Mouse (Mus musculus) heart, postnatal 4 days (tissue): Measurements from ENCODE around the gene Mnx1. TPM values are rescaled to one million over a fixed set of nuclear protein-coding genes. Genes with fewer than 3 reads are reported as not detected.

ENCODE experiments used
- DNase-seq: peaks from one replicate; pipeline ENCODE4 v3.0.0; 2021
- total RNA-seq, 2 experiments: library from RNA; stranded (reverse); gene quantifications; 2 replicates each; pipeline ENCODE4 v1.2.3; 2021

Gene Mnx1
- total RNA-seq: not detected

- DNase-seq: no peak
Observed at GRCm38 (mm10) chr5:29478208-29479197, at the start of gene Mnx1. TSS of gene Mnx1 (minus strand) at chr5:29478470.

DNA sequence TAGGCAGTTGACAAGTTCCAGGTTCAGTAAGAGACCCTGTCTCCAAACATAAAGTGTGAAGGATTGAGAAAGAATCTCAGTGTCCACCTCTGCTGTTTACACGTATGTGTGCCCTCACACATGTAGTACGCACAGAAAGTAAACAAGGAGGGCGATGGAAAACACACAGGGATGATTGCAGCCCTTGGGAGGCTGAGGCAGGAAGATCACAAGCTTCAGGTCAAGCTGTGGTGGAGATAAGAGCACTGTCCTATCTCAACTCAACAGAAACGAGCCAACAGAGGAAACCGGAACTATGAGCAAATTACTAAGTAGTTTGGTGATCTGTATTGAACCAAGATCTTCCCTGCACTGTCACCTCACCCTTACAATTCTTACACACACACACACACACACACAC is 38.2 kb upstream of the Mnx1 start:
- no peak for DNase-seq

DNA sequence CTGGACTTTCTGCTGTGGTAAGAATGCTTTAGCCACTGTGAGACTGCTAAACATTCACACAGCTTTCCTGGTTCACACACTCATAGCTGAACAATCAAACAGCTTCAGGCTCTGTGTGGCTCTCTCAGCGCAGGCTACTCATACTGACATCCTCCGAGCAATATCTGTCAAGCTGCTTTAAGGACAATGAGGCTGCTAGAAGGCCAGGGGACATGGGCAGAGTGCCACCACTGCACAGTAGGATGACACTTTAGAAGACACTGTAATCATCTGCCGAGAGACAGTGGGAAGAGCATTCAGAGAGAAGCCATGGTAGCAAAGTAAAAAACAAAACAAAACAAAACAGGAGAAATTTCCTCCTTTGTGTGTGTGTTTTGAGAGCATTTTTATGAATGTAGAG is 37.6 kb upstream of the Mnx1 start:
- no peak for DNase-seq

DNA sequence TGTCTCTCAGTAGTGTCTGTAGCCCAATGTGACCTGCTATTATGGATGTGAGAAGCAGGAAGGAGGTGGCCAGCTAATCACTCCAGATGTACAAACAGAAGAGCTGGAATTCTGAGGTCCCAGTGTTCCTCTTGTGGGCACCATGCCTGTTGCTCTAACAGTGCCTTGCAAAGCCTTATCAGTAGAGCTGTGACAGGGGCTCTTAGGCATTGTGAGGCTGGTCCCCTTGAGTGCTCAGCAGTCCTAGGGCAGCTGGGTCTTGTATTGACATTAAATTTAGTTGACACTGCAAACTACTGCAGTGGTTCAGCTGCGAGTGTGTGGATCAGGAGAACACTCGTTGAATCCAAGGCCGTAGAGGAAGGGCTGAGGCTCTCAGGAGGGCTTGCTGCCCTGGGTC is 28.7 kb upstream of the Mnx1 start:
- DNase-seq: no peak

DNA sequence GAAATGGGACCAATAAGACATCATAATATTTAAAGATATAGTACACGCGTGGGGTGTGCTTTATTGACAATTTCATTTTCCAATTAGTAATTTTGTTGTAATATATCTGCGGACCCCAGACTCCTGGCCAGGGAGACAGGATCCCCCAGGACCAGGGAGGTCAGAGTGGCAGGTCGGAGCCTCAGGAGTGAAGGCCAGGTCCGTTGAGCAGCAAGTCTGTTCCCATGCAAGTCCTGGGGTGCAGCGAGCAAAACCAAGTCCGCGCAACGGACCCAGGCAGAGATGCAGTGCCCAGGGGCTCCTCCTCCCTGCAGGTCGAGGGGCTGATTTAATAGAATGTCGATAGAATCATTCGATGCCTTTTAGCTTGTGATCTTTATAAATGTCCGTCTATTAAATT is 9.1 kb upstream of the Mnx1 start:
- DNase-seq: no peak

GRCm38 (mm10) chr5:29485941-29486320 is 7.7 kb upstream of the Mnx1 start:
- DNase-seq: no peak

DNA sequence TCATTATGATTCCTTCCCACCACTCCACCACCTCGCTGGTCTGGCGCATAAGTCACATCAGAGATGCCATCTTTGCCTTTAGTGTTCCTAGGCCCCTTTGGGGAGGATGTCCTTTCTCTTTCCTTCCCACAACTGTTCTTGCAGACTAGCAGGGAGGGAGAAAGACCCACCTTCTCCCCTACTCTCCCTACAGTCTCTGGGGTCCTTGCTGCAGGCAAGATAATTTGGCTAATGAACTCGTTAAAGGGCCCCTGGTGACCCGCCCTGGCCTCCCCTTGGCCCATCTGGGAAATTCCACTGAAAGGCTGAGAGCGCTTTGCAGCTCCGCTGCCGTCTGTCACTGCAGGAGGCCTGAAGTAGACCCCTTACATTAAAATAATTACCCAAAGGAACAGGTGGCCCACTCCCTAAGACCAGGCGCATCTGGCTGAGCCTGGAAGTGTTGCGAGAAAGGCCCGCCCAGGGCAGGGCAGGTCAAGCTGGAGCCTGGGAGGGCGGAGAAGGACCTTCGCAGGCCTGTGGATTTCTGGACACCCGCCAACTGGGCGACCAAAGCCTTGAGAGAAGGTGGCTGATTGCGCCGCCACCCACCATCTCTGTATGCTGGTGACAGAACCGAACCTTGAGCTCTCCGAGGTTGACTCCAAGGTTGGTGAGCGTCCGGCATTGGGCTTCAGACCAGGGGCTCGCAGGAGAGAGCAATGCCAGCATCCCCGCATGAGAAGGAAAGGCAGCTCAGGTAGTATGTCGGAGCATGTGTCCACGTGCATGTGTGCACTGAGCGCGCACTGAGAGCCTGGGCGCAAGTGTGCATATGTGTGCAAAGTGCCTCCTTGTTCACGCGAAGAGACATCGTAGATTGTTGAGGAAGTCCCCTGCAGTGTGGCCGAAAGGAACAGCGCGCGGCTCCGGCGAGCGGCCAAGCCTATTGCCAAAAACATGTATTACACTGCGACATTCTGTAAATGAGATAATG is 7.0 kb upstream of the Mnx1 start:
- DNase-seq: peak; percentile 21

GRCm38 (mm10) chr5:29483801-29484200 is 5.5 kb upstream of the Mnx1 start:
- DNase-seq: no peak

DNA sequence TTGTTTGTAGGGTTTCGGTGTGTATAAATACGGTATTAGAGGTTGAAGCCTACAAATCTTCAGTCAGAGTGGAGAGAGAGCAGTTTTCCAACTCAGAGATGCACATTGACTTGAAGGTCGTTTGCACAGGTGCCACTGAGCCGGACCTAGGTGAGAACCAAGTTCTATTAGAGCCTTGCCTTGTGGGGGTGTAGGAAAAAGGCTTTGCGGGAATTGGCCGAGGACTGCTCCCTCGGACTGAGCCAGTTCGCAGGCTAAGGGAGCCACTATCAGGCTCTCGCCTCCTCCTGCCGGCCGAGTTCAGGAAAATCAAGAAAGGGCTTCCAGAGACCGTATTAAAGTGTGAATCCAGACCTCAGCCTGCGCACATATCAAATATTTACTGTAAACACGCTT is 926 bp upstream of the Mnx1 start:
- peak; percentile 60 for DNase-seq

DNA sequence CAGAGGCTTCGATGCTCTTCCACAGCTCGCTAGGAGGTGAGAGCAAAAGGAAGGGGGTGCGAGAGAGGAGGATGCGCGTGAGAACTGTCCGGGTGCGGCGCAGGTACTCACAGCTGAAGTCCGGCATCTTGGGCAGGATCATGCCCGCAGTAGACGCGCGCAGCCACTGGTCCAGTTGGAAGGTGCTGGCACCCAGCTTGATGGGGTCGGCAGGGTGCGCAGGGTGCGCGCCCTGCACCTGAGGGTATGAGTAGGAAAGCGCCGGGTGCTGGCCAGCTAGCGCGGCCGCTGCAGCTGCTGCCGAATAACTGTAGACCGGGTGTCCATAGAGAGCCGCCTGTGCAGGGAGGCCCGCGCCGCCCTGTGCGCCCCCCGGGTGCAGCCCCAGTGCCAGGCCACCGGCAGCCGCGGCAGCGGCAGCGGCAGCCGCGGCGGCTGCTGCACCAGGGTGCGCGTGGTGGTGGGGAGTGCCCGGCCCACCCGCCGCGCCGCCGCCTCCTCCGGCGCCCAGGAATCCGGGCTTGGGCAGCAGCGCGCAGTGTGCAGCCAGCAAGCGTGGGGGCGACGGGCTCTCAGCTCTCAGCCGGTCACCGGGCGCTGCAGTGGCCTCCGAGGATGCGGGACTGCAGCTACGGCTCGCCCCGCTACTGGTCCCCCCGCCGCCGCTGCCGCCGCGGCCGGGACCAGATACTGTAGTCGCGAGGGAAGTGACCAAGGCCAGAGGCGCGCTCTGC is 629 bp downstream of the Mnx1 start:
- DNase-seq: no peak

- no peak for DNase-seq
Observed at GRCm38 (mm10) chr5:29476021-29476420, 2.2 kb downstream of the Mnx1 start.

DNA sequence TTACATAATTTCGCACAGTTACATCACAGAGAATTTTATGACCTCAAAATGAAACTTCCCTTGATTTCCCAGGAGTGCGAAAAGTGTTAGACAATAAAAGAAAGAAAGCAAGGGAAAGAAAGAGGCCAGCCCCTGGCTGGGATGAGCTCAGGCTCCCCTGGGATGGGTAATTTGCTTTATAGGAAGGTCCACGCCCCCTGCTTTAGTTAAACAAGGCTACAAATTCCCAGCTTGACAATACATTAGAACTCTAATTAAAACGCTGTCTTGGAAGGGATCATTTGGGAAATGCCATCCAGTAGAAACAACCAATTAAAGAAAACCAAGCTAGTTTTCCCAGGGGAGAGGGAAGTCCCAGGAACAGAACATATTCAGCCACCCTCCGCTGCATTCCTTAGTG is 2.7 kb downstream of the Mnx1 start:
- DNase-seq: no peak

GRCm38 (mm10) chr5:29475041-29475440 is 3.2 kb downstream of the Mnx1 start:
- DNase-seq: no peak

DNA sequence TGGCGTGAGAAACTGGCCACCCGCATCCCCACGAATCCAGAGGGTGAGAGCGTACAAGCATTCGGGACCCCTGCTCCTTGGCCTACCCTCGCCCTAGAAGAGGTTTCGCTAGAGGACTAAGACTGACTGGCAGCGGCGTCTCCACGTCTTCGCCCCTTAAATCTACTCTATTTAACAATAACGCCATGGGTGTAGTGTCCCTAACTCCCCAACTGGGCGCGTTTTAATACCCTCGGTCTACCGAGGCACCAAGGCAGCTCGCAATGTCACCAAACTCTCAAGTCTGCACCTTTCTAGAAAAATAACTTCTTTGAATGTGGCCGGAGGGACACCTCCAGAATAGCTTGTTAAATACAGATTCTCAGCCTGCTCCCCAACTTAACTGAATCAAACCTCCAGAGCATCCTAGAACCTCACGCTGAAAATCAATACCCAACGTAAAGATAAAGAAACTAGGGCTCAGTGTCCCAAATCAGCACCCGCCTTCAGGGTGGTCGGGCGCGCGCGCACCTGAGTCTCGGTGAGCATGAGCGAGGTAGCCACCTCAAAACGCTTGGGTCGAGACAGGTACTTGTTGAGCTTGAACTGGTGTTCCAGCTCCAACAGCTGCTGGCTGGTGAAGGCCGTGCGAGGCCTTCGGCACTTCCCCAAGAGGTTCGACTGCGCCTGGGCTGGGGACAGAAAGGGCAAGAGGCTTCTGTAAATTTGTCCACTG is 3.9 kb downstream of the Mnx1 start:
- no peak for DNase-seq

GRCm38 (mm10) chr5:29473551-29474245 is 4.6 kb downstream of the Mnx1 start:
- DNase-seq: no peak

DNA sequence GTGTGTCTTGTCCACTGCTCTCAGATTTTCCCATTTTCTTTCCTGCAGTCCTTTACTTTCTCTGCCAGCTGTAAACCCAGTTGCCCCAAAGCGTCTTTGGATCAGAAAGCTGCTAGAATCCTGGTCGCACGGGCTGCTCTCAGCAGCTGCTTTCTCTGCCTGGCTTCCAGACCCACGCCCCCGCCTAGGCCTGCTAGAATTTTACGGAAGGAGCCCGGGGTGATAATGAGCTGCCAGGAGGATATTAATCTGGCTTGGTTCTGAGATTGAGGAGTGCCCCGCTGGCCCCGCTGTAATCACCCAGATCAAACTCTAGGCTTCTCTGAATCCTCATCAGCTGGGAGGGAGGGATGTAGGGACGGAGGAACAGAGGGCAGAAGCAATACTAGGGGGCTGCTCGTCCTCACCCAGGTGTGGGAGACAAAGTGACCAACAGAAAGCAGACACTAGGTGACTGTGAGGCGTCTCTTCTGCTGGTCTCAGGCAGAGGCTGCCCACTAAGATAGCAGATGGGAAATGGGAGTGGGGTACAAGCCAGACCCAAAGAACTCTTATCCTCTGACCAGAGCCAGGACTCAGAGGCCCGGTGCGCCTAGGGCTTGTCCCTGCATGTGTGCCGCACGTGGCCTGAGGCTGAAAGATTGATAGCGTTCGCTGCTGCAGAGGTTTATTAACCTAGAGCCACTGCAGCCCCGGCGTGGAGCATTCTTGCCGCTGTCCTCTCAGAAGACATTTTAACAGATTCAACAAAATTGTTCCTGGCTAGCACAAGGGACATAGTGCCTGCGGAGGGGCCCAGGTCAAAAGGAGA is 6.2 kb downstream of the Mnx1 start:
- no peak for DNase-seq

DNA sequence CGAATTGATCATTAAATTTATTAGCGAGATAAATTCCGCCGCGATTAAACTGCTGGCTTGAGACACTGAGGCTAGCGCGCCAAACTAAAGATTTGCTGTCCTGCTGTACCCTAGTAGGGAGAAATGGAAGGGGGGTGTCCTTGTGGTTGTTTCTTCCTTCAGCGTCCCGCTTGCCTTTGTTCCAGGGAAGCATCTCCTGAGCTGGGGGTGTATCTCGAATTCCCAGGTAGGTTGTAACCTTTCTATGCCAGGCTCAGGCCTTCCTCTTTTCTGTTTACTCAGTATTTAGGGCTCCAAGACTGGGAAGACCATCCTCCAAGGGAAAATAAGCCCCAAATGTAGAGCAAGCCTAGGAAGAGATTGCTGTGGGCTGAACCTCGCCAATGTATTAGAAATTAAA is 6.9 kb downstream of the Mnx1 start:
- no peak for DNase-seq

DNA sequence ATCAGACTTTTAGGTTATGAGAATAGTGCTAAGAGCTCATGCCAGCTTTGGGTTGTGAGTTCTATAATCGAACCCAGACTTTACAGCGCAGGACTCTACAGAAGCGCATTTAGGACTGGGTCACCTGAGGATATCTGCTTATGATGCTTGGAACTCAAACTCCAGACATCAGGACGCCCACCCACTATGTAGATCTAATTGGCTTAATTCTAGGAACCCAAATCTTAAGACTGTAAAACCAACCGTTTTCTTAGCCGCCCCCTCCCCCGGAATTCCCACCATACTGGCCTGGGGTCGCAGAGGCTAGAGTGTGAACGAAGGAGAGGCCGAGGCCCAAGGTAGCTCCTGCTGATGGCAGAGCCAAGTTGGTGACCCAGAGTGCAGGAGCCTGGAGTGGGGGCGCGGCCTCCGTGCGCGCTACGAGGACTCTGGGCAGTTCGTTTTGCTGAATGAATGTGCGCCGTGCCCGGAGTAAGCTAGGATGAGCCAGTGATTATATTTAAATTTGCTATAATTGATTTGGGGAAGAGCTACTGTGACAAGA is 7.3 kb downstream of the Mnx1 start:
- DNase-seq: no peak

DNA sequence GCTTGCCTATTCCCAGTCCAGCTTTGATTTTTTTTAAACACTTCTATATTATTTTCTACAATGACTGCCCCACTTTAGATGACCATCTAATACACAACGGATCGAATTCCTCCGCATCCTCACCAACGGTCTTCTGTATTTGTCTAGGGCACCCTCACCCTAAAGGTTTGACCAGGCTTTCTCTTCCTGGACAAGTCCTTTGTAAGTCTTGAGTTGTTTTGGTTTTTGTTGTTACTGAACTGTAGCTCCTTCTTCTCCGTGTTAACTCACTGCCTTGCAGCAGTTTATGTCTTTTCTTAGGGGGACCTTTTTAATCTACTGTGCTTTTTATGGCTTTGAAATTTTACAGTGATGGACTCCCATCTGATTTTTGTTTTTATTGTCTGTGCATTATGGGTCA is 8.0 kb downstream of the Mnx1 start:
- DNase-seq: no peak

DNA sequence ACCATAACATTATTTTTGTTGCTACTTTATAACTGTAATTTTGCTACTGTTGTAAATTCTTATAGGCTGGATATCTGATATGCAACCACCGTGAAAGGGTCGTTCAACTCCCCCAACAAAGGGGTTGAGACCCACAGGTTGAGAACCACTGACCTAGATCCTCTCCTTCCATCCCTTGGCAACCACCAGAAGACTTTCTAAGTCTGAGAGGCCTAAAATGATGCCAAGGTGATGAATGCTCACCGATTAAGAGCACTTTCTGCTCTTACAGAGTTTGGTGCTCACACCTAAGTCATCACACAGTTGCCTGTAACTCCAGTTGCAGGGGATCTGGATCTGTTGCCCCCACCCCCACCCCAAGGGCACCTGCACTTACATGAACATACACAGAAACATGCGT is 8.8 kb downstream of the Mnx1 start:
- no peak for DNase-seq
